Mouse (Mus musculus) T-cell, adult 2 months (primary cell): ENCODE results near the gene Hexb.

Experiments
- DNase-seq: peaks from one replicate; pipeline ENCODE4 v3.0.0; 2022; ENCODE audit warnings: low spot score

Hexb gene

DNA sequence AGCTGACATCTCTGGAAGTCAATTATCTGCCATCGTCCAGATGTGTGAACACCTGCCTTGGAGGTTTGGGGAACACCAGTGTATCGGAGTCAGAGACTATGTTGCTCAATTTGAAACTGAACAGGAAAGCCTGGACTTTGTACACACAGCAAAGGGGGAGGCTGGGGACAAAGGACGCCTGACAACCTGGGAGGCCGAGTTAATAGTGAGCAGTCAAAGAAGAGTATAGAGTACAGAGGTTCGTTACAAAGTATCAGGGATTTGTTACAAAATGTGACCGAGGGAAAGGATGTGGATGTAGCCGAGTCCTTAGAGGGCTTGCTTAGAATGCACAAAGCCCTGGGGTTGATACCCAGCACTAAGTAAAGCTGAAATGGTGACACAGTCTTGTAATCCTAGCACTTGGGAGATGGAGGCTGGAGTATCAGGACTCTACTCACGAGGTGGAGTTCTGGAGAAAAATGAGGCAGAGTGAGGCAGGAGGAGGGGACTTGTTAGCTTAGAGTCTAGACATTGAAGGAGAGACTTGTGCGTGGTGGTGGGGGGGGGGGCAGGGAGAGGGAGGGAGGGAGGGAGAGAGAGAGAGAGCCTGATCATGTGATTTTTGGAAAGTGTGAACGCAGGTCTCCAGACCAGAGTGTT is 26.3 kb upstream of the Hexb start:
- no peak for DNase-seq

DNA sequence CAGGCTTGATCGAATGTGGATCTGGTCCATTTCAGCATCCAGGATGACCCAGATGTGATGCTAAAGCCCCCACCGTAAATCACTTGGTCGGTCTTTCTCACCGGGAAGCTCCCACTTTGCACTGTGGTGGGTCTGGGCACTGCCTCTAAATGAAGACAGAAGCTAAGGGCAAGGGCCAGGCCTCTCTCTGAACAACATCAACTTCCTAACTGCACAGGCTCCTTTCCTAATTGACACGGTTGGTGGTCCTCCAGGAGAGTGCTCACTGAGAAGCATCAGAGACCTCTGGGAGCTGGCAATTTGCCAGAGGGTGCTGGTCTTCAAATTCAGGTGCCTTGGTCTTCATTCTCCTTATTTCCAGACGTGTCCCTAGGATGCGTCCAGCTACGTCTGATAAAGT is 25.7 kb upstream of the Hexb start:
- no peak for DNase-seq

DNA sequence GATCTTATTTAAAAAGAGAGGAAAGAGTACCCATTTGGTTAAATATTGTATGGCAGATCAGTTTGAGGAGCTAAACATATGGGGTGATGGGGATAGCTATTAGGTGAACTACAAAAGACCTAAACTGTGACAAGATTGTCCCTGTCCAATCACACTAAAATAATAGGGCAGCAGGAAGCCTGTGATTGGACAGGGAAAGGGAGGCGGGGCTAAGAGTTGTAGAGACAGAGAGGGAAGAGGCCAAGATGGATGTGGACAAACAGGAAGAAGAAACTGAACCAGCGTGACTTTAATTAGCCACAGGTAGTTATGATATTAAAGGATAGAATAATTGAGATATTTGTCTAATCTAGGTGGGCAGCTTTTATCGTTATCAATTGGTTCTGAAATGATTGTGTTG is 21.9 kb upstream of the Hexb start:
- DNase-seq = no peak

DNA sequence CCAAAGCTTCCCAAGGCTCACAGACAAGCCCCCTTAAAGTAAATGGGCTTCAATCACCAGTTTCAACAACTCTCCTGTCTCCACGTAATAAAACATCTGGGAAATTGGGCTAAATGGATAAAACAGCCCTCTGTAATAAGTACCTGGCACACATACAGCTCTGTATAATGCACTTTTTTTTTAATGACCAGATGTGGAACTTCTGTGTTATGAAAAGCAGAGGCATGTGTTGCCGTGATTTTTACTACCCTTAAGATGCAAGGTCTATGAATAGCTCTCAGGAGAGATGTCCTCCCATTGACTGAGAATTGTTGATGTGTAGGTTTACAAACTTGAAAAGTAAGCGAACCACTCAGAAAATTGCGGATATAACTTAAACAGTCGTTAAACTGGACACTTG is 18.0 kb upstream of the Hexb start:
- DNase-seq = no peak

DNA sequence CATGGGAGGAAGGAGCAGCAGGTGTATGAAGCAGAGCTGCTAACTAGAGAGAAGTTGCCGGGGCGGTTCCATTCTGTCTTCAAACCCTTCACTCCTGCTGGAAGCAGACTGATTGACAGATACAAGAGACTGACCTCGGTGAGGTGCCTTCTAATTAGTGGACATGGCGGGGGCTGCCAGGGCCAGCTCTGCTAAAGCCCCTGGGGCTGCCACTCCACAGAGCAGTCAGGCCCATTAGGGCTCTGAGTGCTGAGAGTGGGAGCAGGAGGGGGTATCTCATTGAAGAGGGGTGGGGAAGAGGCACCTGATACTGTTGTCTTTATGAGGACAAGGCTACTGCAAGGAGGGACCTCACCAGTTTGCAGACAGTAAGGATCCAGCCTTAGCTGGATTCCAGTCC is 17.4 kb upstream of the Hexb start:
- no peak for DNase-seq

DNA sequence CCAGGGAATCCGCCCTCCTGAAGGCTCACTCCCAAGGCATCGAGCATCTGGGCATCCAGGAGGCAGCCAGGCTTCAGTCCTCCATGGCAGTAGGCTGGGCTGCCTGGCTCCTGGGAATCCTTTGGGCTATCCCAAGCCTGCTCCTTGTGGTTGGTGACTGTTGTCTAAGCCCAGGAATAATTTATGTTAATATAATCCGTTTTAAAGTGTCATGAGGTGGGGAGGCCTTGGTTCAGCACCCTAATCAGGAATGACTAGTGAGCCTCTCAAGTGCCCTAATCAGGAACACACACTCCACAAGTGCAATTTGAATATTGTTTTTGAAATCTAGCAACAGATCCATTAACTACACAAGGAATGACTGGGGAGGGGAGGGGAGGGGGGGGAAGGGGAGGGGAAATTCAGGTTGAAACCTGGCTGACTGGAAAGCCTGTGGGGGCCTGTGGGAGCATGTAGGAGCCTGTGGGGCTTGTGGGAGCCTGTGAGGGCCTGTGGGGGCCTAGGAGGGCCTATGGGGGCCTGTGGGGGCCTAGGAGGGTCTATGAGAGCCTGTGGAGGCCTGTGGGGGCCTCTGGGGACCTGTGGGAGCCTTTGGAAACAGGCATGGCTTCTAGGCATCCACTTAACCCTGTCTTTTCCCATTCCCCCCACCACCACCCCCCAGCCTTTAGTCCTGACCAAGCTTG is 16.6 kb upstream of the Hexb start:
- DNase-seq = no peak

DNA sequence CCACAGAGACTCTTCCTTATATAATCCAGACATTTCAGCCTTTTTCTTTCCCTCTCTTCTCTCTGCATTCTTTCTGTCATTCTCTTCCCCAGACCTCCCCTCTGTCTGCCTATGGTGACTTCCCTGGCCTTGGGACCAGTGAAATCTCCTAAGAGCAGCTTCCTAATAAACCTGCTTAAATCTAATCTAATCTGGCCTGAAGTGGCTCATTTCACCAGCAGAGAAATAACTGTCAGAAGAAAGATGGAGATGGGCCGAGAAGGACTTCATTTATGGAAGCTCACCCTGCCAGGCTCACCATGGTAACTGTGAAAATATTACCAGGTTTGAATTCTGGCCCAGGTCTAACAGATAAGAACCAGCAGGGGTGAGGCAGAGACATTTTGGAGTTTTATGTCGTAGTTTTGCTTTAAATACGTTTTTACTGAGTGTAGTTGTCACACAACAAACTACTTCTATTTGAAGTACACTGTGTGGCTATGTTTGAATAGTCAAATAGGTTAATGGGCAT is 10.4 kb upstream of the Hexb start:
- DNase-seq = peak; percentile 40

DNA sequence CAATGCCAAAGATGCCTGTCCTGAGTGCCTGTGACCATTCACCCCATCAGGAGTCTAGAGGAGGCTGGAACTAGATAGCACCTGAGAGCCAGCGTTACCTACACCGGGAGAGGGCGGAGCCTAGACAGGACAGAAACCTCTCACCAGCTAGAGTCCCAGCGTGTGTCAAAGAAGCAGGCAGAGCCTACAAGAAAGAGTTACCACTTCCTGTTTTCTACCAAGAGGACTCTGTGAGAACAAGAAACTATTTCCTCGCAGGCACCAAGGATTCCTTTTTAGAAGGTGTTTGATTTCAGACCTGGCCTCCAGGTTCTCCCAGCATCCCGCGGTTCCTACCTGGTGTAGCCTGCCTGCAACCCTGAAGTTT is 9.9 kb upstream of the Hexb start:
- peak; percentile 88 for DNase-seq

DNA sequence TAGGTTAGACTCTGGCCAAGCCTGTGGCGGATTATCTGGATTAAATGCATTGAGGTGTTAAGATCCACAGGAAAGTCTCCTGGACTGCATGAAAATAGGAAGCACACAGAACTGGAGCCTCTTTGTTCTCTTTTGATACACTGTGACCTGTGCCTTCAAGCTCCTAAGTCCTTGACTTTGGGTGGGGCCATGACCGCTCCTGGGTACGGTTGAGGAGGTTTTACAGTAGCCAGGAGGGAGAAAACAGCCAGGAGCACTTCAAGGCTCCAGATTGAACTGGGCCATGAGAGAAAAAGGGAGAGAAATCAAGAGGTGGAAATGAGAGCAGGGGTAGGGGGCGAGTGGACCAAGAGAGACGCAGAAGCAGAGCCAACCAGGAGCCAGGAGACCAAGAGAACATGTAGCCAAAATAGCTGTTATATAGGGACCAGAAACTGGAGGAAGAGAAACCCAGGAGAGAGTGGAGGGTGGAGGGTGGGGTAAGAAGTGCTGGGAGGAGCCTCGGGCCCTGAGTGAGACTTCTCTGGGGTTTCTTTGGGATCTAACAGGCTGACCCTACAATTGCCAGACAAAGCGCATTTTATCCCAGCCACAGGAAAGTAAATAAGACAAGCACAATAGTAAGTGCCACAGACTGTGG is 9.4 kb upstream of the Hexb start:
- DNase-seq = no peak

DNA sequence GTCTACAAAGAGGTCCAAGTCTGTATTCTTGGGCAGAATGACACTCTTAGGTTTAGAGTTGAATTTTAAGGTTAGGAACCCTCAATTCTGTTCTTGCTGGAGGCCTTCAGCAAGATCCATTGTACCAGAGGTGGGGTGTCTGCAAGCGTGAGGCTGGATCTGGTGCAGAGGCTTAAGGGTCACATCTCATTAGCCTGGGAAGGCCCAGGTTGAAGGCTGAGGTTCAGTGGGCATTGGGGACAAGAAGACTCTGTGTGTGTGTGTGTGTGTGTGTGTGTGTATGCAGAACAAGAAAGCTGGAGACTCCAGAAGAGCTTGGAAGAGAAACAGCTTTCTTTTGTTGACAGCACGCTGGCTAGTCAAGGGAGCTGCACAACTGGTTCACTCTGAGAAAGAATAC is 7.9 kb upstream of the Hexb start:
- DNase-seq = no peak

DNA sequence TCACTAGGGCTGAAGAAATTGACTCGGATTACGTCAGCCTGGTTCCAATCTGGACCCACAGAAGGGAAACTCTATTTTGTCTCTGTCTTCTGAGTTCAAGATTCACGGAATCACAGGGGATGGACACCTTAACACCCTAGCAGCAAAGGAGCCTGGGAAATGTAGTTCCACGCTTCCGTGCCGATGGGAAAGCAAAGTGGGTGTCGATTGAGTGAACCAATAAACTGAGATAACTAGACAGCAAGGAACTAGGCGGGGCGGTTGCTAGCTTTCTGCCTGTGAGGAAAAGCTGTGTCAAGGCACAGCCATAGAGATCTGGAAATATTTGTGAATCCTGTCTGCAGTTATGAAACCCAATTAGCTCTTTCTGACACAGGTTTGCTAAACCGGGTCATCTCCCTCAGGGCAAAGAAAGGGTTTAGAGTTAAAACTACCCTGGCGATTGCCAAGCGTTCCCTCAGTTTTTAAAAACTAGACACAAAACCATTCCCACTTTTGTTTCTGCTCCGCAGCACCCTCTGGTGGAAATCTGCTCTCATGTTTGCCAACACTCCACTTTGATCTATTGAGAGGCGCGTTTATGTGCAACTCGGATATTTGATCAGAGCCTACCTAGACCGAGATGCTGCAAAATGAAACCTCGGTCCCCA is 7.0 kb upstream of the Hexb start:
- DNase-seq = peak; percentile 79

DNA sequence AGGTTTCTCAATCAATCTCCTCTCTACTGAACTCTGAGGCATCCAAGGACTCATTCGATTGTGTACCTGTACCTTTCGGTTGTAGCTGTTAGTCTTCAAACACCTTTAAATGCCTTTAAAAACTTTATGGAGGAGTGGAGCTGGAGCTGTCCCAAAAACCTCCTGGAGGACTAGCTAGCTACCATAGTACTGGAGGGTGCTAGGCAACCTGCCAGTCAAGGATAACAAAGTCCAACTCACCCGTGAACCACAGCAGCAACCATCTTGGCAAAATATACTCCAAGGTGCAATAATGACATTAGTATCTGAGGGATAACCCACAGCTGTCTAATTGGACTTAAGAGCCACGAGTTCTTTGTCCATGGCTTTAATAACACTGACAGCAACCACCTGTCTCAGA is 3.7 kb upstream of the Hexb start:
- no peak for DNase-seq

DNA sequence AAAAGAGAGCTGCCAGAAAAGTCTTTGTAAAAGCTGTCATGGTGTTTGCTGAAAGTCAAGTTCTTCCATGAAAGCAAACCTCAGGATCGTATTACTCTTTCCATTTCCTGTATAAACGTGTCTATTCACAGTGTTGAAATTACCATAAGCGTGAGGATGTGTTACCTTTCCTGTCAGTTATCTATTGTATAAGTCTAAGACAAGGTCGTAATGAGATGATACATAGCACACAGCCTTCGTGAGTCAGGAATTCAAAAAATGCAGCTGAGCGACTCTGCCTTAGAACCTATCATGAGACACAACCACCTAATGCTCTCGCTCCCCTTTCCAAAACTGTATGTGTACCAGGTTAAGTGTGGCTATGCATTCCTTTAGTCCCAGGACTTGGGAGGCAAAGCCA is 2.9 kb upstream of the Hexb start:
- no peak for DNase-seq

DNA sequence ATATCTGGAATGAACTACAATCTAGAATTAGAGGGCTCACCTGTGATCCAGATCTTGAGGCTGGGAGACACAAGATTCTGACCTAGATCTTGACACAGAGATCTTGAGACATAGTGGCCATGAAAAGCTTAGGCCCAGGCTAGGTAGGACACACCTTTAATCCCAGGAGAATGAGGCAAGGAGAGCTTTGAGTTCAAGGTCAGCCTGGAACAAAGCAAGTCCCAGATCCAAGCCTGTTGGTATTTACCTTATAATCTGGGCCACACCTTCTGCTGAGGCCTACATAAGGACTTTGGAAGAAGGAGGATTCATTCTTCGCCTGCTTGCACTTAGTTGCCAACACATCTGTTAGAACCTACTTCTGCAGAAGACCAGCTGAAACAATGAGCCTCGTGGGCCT is 966 bp upstream of the Hexb start:
- DNase-seq = no peak

DNA sequence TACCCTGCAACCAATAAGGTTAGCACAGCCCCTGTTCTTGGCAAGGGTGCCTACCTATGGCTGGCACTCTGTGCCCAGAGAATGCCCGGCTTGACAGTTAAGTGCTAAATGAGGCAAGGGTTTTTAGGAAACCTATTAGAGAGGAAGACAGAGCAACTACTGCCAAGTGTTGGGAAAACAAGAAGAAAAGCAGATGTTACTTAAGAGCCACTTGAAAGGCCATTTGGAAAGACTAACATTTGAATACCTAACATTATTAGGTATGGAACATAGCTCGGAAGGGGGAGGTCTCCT is 1.3 kb downstream of the Hexb start:
- DNase-seq = no peak

DNA sequence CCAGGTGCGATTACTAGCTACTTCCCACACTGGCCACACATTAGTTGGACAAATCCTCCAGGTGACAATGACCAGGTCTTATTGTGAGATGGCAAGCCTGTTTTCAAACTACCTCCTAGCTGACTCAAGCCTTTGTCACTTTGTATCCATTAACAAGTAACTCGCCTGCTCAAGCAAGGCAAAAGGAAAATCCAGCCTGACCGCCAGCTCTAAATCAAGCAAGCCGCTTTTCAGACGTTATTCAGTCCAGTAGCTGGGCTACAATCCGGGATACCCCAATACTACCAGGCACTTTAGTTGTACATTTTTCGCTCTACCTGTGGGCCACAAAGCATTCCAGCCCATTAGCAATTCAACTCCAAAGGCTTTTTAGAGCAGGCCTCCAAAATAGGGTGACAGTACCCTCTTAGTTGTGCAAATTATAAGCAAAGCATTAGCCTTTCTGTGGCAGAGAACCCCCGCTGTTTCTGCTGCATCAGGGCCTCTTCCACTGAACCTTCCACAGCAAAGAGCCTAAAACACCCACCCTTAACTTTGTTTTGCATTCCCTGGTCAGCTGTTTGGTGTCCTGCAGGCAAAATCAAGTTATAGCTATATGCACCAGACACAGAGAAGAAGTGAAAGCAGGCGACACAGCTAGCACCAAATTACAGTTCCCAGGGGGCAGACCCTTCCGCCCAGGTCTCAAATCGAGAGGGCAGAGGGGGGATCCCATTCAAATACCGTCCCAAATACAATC is 1.8 kb downstream of the Hexb start:
- DNase-seq = no peak

DNA sequence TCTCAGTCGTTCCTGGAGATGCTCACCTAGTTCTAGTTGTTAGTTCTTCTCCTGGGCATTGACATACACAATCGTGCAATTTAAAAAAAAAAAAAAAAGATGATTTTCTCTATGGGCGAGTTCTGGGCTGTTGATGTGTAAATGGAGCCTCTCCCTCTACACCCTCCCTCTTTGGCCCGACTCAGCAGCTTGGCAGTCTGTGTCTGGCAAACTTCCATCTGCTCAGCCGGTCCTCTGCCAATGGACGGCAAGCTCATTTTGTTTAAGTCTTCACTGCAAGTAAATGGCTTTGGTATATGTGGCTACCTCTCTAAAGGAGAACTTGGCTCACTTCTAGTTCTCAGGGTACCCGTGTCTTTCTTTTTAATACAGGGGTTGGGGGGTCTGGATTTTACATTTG is 4.7 kb downstream of the Hexb start:
- DNase-seq = no peak

DNA sequence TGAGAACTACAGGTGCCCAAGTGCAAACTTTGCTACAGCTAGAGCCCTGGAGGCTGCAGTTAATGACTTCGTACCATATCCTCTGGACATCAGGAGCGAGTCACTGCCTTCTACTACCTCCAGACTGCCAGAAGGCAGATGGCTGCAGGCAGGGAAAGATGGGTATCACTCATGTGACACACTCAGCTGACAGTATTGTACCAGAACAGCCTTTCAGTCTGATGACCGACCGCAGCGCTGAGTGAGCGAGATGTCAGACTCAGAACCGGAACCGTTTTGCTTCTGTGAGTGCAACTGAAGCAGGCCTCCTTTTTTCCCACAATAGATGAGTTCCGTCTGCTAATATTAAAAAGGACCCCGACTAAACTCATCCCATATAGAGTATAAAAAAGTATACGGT is 5.5 kb downstream of the Hexb start:
- DNase-seq = no peak

DNA sequence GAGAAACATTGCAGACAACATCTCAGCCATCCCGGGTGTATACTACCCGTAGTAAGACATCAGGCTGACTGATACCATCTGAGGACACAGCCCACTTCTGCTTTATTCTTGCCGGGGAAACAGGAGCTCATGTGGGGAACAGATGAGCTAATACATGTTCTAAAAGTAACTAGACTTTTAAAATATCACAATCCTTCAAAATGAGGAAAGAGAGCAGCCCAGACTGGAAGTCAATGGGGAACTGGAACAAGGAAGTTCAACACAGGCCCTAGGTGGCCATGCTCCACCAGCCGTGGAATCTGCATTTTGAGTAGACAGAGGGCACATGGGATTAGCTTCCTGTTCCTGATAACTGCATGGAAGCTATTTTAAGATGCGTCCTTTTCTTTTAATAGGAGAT is 10.5 kb downstream of the Hexb start:
- DNase-seq = no peak

DNA sequence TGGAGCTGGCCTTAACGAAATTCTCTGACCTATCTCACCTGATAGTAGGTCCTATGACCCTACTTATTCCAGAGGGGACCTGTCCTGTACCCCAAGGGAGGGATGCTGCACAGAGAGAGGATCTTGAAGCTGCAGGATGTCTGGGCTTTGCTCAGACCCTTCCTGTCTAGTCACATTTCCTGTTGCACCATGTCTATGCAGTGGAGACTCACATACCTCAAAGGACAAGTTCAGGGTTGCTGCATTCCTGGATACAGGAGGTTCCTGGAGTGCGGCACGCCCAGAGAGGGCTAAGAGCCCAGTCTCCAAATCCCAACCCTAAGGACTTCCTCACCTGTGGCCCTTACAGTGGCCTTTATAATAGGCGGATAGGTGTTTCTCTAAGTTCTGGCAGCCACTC is 11.8 kb downstream of the Hexb start:
- no peak for DNase-seq

DNA sequence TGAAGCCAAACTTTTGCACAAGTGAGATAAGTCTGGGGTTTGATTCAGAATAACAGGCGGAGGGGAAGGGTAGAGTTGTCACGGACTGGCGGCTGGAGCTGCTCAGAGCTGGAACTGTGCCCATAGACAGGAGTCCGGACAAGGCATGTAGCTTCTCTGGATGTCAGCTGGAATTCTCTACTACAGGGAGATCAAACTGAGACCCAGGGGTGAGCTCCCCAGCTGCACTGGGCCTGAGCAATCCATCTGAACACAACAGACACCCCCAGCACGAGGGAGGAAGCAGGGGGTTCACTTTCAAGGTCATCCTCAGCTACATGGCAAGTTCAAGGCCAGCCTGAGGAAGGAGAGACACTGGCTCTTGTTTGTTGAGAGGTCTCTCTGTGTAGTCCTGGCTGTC is 13.5 kb downstream of the Hexb start:
- DNase-seq = no peak

DNA sequence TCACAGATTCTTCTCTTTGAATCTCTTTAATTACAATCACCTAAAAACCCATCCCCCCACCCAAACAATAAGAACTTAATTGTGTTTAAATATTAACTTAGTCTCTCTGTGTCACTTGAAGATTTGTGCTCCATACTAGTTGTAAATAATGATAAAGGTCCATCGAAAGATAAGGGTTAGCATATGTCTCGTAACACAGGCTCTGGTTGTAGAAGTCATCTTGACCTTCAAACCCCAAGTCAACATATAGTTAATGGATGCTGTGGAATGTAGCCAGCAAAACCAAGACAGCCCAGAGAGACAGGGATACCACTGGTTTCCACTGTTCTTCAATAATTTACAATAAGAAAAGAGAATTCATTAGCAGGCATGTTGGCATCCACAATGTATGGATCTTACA is 14.0 kb downstream of the Hexb start:
- DNase-seq = no peak

DNA sequence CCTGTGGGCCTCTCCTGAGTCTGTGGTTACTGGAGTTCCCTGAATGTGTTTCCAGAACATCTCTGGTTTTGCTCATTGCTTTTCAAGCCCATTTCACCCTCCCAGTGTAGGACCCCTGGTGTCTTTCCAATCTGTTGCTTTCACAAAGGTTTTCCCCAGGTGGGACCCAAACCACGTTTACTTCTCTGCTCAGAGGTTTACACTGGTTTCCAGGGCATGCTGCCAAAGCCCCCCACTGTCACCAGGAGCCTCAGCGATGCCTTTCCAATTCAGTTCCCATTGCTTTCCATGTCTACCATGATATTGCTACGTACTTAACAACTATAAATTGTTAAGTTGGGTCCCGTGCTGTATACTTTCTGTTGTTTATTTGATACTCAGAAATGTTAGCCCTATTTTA is 15.3 kb downstream of the Hexb start:
- DNase-seq = no peak
